Mouse (Mus musculus) hindbrain, embryonic 10.5 days (tissue): ENCODE measurements at regions not wholly inside any gene's neighbourhood (a gene's known extent, or its start where the extent isn't known, plus 50 kb on each side); places are given as distances from the start of the nearest gene placed in this dataset.

Experiments
- DNase-seq: peaks from one replicate; pipeline ENCODE4 v3.0.0-alpha.2; 2017; ENCODE audit warnings: low spot score
- H3K27ac ChIP-seq: fragments of 300-500 bp; sonication (generic); 2 replicates; pipeline ENCODE4 v1.5.1; 2016; ENCODE audit warnings: mild to moderate bottlenecking, moderate library complexity
- H3K27me3 ChIP-seq: fragments of 300-500 bp; sonication (generic); 2 replicates; pipeline ENCODE4 v1.6.1; 2016; ENCODE audit warnings: mild to moderate bottlenecking; ENCODE audit not compliant: poor library complexity, insufficient read depth, severe bottlenecking
- H3K36me3 ChIP-seq: fragments of 300-500 bp; sonication (generic); 2 replicates; pipeline ENCODE4 v1.6.1; 2016; ENCODE audit warnings: mild to moderate bottlenecking, moderate library complexity
- H3K4me1 ChIP-seq: fragments of 300-500 bp; sonication (generic); replicated peaks from 2 replicates; pipeline ENCODE4 v1.6.1; 2016; ENCODE audit warnings: mild to moderate bottlenecking
- H3K4me3 ChIP-seq: fragments of 300-500 bp; sonication (generic); 2 replicates; pipeline ENCODE4 v1.5.1; 2016; ENCODE audit warnings: mild to moderate bottlenecking, moderate library complexity
- H3K9me3 ChIP-seq: fragments of 300-500 bp; sonication (generic); 2 replicates; pipeline ENCODE4 v1.6.1; 2016; ENCODE audit warnings: mild to moderate bottlenecking, moderate library complexity
- WGBS: fragments of 180-500 bp; shearing (Covaris S2); methylation state at CpG from one replicate; pipeline ENCODE4 v1.1.7; 2016; 5-methylcytosine and 5-hydroxymethylcytosine counted together

- Histone ChIP-seq H3K27ac (no peak overlapping the region), H3K9me3 (no peaks in the 10 kb centered on the region), H3K4me3 (no peak overlapping the region), H3K27me3 (no peaks in the 10 kb centered on the region), H3K36me3 (no peaks in the 10 kb centered on the region), H3K4me1 (no peaks in the 10 kb centered on the region)
- 87% methylated on average over 7 of the region's 7 CpGs for WGBS
- DNase-seq, result no peak
Observed at GRCm38 (mm10) chr13:107126636-107127035, 104.7 kb upstream of the Kif2a start.

DNA sequence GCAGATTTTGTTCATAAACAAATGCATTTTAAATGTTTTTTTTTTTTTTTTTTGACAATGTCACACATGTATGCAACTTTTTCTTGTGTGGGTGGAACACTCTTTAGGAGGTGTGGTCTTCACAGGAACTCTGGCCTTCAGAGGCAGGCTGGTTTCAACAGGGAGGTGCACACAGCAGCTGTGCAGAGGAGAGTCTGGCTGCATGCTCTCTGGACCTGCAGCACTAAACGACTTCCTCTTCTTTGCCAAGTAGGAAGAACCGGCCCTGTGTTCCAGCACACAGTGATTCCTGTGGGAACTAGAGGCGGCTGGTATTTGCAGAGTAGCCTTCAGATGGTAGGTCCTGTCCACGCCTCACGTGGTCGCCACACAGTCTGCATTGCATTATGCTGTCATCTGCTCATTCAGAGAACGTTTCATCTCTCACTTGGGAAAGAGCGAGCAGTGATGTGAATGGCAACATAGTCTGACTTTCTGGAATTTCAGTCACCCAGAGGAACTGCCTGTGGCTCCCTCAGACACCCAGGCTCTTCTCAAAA is 102.3 kb upstream of the Kif2a start:
- Histone ChIP-seq H3K4me1 (no peaks in the 10 kb centered on the region), H3K36me3 (no peaks in the 10 kb centered on the region), H3K27ac (no peak overlapping the region), H3K27me3 (no peaks in the 10 kb centered on the region), H3K9me3 (no peaks in the 10 kb centered on the region), H3K4me3 (no peak overlapping the region)
- no peak for DNase-seq
- WGBS, result 77% methylated on average over 8 of the region's 8 CpGs

- no peaks in the 10 kb centered on the region for H3K27me3 ChIP-seq
- 67% methylated on average over 22 of the region's 22 CpGs for WGBS
Observed at GRCm38 (mm10) chr13:107113949-107114690, 92.2 kb upstream of the Kif2a start.

DNA sequence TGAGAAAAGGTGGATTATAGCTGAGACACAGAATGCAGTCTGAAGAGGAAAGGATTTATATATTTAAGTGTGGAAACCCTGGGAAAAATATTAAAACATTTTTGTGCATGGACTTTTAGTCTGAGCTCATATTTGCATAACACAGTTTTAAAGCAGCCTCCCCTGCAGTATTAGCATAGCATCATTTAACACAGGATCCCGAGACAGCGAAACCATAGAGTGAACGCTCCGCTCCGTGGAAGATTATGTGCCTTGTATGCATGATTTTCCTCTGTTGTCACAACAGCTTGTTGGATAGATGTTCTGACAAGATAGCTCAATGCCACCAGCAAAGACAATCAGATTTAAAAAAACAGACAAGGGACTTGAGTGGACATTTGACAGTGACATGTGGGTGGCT is 86.1 kb upstream of the Kif2a start:
- Histone ChIP-seq H3K36me3 (no peaks in the 10 kb centered on the region), H3K27ac (no peak overlapping the region), H3K4me1 (no peaks in the 10 kb centered on the region), H3K4me3 (no peak overlapping the region), H3K27me3 (no peaks in the 10 kb centered on the region), H3K9me3 (no peaks in the 10 kb centered on the region)
- no peak for DNase-seq
- 87% methylated on average over 5 of the region's 5 CpGs for WGBS

More at GRCm38 (mm10) chr13:107113949-107114690, 92.2 kb upstream of the Kif2a start:
- Histone ChIP-seq H3K9me3 (no peaks in the 10 kb centered on the region), H3K36me3 (no peaks in the 10 kb centered on the region), H3K4me1 (no peaks in the 10 kb centered on the region; the same call in 1 of the 2 replicates), H3K4me3 (no peak overlapping the region), H3K27ac (no peak overlapping the region)
- peak; percentile 86 for DNase-seq

DNA sequence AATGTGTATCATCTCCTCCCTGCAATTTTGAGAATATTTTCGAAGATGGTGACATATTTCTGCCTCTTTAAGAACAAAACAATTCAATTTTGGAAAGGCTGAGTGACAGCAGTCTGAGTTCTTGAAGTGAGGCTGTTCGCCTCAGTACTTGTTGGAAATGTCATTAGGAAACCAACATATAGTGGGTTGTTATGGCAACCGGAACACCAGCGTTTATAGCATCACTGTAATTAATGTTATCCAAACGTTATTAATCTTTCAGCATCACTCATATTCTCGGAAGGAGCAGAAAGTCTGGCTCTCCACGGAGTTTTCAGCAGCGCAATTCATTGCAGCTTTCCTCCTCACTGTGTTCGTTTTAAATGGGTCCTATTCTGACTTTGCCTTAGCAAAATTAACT is 85.6 kb upstream of the Kif2a start:
- 80% methylated on average over 9 of the region's 9 CpGs for WGBS
- Histone ChIP-seq H3K36me3 (no peaks in the 10 kb centered on the region), H3K27me3 (no peaks in the 10 kb centered on the region), H3K4me1 (no peaks in the 10 kb centered on the region), H3K4me3 (no peak overlapping the region), H3K27ac (no peak overlapping the region), H3K9me3 (no peaks in the 10 kb centered on the region)
- DNase-seq, result no peak

DNA sequence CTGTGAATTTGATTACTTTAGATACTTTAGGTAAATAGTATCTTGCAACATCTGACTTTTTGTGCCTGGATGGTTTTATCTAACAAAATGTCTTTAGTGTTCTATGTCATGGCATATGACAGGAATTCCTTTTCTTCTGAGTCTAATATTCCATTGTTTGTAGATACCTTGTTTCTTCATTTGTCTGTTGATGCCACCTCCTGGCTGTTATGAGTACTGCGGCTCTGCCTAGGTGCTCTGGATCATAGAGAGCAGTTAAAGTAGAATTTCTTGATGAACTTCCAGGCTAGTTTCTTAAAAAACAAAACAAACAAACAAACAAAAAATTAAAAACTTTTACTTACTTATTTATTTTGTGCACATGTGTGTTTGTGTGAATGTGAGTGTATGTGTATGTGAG is 83.6 kb upstream of the Kif2a start:
- 72% methylated on average over 1 of the region's 1 CpGs for WGBS
- no peak for DNase-seq

GRCm38 (mm10) chr13:107101598-107101997 is 79.7 kb upstream of the Kif2a start:
- Histone ChIP-seq H3K4me3 (no peak overlapping the region), H3K27ac (0 out of 2 replicates have a peak overlapping the region, but pooled peaks have one; percentile 3), H3K36me3 (no peaks in the 10 kb centered on the region), H3K9me3 (no peaks in the 10 kb centered on the region), H3K27me3 (no peaks in the 10 kb centered on the region), H3K4me1 (no peaks in the 10 kb centered on the region)
- WGBS, result 28% methylated on average over 13 of the region's 13 CpGs
- peak; percentile 74 for DNase-seq

More for the DNA sequence above, 83.6 kb upstream of the Kif2a start:
- H3K27me3 ChIP-seq, result no peaks in the 10 kb centered on the region
- H3K9me3 ChIP-seq, result no peaks in the 10 kb centered on the region
- H3K36me3 ChIP-seq, result no peaks in the 10 kb centered on the region
- no peak overlapping the region for H3K4me3 ChIP-seq
- no peaks in the 10 kb centered on the region for H3K4me1 ChIP-seq
- no peak overlapping the region for H3K27ac ChIP-seq

- DNase-seq, result no peak
- Histone ChIP-seq H3K27me3 (no peaks in the 10 kb centered on the region), H3K4me3 (no peak overlapping the region), H3K4me1 (no peaks in the 10 kb centered on the region), H3K36me3 (no peaks in the 10 kb centered on the region), H3K27ac (no peak overlapping the region), H3K9me3 (no peaks in the 10 kb centered on the region)
- WGBS, result 76% methylated on average over 6 of the region's 6 CpGs
Observed at GRCm38 (mm10) chr13:107100852-107101325, 79.0 kb upstream of the Kif2a start.

DNA sequence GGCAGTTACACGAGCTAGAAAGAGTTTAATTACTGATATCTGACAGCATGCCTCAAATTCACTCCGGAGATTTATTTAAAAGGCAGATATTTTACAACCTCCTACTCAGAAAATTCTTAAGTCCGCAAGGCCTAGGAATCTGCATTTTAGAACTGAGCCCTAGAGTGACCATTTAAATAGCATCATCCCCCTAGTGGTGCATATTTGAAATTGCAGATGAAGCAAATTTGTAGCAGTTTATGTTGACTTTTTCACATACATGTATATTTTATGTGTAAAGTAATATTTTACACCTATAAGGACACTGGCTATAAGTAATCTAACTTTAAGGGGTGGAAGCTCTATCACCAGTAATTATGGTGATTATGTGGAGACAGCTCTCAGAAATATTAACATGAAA is 78.2 kb upstream of the Kif2a start:
- Histone ChIP-seq H3K36me3 (no peaks in the 10 kb centered on the region), H3K27me3 (no peaks in the 10 kb centered on the region), H3K9me3 (no peaks in the 10 kb centered on the region), H3K4me1 (peaks cover 3% of the 10 kb centered on the region; the same call in 1 of the 2 replicates), H3K27ac (no peak overlapping the region), H3K4me3 (no peak overlapping the region)
- DNase-seq, result no peak
- 74% methylated on average over 3 of the region's 3 CpGs for WGBS

DNA sequence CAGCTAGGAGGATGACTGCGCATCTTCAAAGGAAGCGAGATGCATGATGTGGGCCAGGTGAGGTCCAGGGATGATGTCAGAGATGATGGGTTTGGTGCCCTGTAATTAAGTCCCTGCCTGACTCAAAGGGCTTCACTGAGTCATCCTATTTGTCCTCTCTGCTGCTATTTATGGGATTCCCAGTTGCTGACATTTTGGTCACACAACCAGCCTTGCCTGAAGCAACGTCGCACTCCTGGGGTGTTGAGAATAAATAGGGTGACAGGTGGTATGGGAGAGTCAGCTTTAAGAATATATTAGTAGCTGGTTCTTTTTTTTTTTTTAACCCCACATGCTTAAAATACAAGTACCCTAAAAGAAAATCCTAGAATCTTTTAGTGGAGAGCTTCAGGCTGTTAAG is 75.1 kb upstream of the Kif2a start:
- Histone ChIP-seq H3K9me3 (no peaks in the 10 kb centered on the region), H3K27ac (no peak overlapping the region), H3K4me3 (no peak overlapping the region), H3K36me3 (no peaks in the 10 kb centered on the region), H3K4me1 (peaks cover 3% of the 10 kb centered on the region; the same call in 1 of the 2 replicates), H3K27me3 (no peaks in the 10 kb centered on the region)
- DNase-seq, result no peak
- 92% methylated on average over 4 of the region's 4 CpGs for WGBS

- Histone ChIP-seq H3K4me1 (peaks cover 3% of the 10 kb centered on the region; the same call in 1 of the 2 replicates), H3K36me3 (no peaks in the 10 kb centered on the region), H3K27me3 (no peaks in the 10 kb centered on the region), H3K9me3 (no peaks in the 10 kb centered on the region), H3K4me3 (no peak overlapping the region), H3K27ac (no peak overlapping the region)
- WGBS, result 84% methylated on average over 11 of the region's 11 CpGs
- DNase-seq, result no peak
Observed at GRCm38 (mm10) chr13:107094976-107095716, 73.2 kb upstream of the Kif2a start.

DNA sequence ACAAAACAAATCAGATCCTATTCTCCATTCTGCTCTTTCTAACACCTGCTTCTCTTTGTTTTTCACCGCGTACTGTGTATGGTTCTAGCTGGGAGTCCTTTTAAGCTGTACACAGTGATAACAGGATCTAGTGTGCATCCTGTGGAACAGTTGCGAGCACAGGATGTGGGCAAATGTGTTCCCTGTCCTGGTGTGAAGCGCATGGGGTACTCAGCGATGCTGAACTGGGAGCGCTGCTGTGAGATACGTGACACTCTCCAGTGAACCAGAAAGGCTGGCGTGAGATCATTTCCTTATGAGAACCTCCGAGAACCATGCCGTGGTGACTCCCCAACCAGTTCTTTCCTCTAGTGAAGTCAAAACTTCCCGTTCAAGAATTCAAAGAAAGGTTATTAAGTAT is 72.6 kb upstream of the Kif2a start:
- Histone ChIP-seq H3K36me3 (no peaks in the 10 kb centered on the region), H3K9me3 (no peaks in the 10 kb centered on the region), H3K4me1 (peaks cover 3% of the 10 kb centered on the region; the same call in 1 of the 2 replicates), H3K27ac (no peak overlapping the region), H3K4me3 (no peak overlapping the region), H3K27me3 (no peaks in the 10 kb centered on the region)
- DNase-seq, result no peak
- 86% methylated on average over 11 of the region's 11 CpGs for WGBS

DNA sequence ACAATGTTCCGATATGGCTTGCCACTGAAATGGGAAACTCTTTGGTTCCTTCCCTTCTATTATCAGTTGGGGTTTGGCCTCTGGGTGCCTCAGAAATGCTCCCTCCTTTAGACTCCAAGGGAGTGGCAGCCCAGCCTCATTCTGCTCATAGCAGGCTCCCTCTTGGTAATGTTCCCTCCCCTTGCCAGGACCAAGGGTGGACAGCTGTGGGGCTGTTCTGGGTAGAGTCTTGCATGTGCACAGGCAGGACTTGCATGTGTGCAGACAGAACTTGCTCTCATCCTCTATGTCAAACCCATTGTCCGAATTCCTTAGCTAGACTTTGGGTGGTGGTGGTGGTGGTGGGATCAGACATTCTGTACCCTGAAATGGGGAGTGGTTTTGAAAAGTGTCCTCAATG is 71.8 kb upstream of the Kif2a start:
- no peaks in the 10 kb centered on the region for H3K27me3 ChIP-seq
- 95% methylated on average over 2 of the region's 2 CpGs for WGBS

More for the DNA sequence above, 71.8 kb upstream of the Kif2a start:
- Histone ChIP-seq H3K9me3 (no peaks in the 10 kb centered on the region), H3K27ac (no peak overlapping the region), H3K36me3 (no peaks in the 10 kb centered on the region), H3K4me1 (peaks cover 3% of the 10 kb centered on the region; the same call in 1 of the 2 replicates), H3K4me3 (no peak overlapping the region)
- no peak for DNase-seq
